Mouse (Mus musculus) left cerebral cortex, postnatal 14 days (tissue): Measurements from ENCODE around the gene Stat2. TPM values are rescaled to one million over a fixed set of nuclear protein-coding genes. Genes with fewer than 3 reads are reported as not detected.
"Not testable (repeated sequence)": the region's sequence is repeated elsewhere in the genome, so short reads cannot be mapped to it uniquely, and the experiment has no call there.

Experiments
- DNase-seq, 2 experiments: peaks; one replicate each; pipeline ENCODE4 v3.0.0; 2021 to 2022; ENCODE audit warnings: low spot score in 2 of 2, mixed read lengths in 1 of 2
- intact Hi-C: fragments of 180-260 bp; cut with DNase I; formaldehyde crosslinking; loops from one replicate; pipeline ENCODE4 v1.15.1; 2025
- total RNA-seq, 2 experiments: library from RNA; stranded (reverse); gene quantifications; 2 replicates each; pipeline ENCODE4 v1.2.3; 2021

The Stat2 gene
- total RNA-seq, 2 experiments from 2014 or later, result 19.0 to 21.1 TPM

DNA sequence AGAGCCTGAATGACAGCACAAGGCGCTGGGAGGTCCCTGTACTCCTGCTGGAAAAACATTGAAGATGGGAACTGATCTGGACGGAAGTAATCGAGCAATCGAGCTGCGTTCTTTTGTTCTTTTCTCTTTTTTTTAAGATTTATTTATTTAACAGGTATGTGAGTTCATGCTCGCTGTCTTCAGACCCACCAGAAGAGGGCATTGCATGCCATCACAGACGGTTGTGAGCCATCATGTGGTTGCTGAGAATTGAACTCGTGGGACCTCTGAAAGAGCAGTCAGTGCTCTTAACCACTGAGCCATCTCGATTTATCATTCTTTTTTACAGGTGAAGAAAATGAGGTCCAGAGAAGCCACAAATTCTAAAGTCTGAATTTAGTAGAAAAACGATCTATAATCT lies 57.3 kb downstream of the Stat2 start:
- intact Hi-C loops, result no loop called here
- no peak for DNase-seq

DNA sequence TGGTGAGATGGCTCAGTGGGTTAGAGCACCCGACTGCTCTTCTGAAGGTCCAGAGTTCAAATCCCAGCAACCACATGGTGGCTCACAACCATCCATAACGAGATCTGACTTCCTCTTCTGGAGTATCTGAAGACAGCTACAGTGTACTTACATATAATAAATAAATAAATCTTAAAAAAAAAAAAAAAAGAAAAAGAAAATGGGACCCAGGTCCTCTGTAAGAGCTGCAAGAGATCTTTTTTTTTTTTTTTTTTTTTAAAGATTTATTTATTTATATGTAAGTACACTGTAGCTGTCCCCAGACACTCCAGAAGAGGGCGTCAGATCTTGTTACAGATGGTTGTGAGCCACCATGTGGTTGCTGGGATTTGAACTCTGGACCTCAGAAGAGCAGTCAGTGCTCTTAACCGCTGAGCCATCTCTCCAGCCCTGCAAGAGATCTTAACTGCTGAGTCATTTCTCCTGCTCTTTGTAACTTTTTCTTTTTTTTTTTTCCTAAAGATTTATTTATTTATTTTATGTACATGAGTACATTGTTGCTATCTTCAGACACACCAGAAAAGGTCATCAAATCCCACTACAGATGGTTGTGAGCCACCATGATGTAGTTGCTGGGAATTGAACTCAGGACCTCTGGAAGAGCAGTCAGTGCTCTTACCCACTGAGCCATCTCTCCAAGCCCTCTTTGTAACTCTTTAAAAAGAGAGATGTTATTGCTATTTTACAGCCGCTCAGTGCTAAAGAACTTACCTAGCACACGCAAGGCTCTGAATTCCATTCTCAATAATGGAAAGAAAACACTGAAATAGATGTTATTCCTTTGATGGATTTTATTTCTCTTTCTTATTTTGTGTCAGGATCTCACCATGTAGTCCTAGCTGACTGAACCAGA lies 62.2 kb downstream of the Stat2 start:
- intact Hi-C loops, result loop anchor here (10.0 kb wide), 1 partner anchor 122 kb away; the partner anchor contains the start of gene Smarcc2
- not testable (repeated sequence) for DNase-seq

- intact Hi-C loops, result loop anchor here (10.0 kb wide), 1 partner anchor 119 kb away; the partner anchor contains the start of gene Smarcc2
- peak; percentile 47 to 73 for DNase-seq
Measured at GRCm38 (mm10) chr10:128335582-128335981, 65.2 kb downstream of the Stat2 start.

DNA sequence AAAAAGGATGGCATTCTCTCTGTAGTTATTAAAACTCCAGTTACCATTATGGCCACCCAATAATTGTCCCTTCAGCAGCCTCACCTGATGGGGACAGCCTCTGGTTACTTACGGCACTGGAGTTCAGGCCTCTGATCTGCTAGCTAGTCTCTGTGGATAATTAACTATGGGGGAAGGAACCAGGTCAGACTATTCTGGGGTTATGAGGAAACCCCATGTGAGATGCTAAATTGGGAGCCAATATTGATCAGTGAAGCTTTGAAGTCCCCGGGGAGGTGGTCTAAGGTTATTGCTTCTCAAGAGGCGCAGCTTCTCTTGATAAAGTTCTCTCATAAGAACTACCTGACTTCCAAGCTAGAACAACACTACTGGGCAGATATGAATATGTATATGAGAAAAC lies 65.8 kb downstream of the Stat2 start:
- intact Hi-C loops, result loop anchor here (10.0 kb wide), 1 partner anchor 119 kb away; the partner anchor contains the start of gene Smarcc2
- DNase-seq, result no peak

DNA sequence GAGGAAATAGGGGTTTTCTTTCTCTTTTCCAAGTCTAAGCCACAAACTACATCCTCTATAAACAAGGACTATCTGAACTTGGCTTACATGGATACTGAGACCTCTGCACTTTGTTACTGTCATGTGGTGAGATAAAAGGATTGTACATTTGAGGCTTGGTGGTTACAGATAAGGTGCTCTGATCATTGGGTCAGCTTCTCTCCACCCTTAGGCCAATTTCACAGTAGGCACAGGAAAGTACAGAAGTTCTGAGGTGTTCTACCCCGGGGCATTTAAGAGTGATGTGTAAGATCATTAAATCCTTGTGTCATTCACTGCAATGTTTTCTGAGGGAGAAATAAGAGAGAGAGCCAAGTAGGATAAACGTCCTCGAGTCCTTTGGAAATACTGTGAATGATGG lies 66.2 kb downstream of the Stat2 start:
- DNase-seq, result no peak
- intact Hi-C loops, result loop anchor here (10.0 kb wide), 1 partner anchor 118 kb away; the partner anchor contains the start of gene Smarcc2

DNA sequence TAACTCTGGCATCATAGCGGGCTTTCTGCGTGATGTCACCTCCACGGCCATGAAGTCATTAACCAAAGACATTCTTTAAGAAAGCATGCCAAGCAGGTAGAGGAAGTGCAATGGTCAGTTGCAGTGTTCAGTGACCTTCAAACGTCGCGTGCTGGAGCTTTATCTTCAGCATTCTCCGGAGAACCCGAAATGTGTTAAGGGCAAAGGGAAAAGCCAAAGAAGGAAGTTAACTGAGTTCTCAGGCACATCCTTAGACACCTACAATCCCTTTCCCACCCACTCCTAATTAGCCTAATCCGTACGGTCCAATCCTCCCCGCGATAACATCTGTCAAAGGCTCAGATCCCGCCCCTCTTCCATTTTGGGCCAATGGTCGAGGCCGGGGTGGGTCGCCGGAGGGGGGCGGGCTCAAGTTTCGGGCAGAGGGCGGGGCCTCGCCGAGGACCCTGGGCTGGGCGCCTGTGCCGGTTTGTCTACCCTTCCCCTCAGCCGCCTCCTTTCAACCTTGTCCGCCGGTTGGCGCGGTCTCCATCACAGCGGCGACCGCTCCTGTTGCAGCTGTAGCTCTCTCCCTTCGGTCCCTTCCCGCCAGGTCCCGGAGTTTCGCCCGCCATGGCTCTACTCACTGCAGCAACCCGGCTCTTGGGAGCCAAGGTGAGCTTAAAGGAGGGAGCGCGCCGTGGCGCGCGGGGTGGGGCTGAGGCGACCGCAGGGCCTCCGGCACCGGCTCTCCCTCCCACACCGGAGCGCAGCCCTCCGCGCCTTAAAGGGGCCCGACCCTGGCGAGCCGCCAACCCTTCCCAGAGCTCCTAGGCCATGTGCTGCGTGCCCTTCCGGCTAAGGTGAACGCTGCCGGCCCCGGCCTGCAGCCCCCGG lies 67.2 kb downstream of the Stat2 start, which contains the start of gene Cs:
TSS of gene Cs (plus strand) at position 429 of the 876 bp plus-strand sequence.
- intact Hi-C loops, result loop anchor here (10.0 kb wide), 1 partner anchor 117 kb away; the partner anchor contains the start of gene Smarcc2
- peak; percentile 96 to 98 for DNase-seq

DNA sequence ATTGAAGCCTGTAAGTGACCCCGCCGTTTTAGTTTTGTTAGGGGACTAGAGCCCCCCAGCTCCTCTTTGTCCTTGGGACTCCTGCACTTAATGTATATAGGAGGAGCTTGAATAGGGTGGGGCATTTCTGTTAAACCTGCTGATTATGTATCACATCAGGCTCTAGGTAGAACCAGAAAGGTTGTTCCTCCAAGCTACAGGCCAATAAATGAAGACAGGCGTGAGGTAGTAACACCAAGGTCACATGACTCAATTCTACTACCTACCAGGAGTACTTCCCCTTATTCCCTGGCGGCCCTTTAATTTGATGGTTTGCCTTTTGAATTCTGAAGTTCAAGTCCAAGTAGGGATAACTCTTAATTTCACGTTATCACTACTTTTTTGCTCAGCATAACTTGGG lies 68.1 kb downstream of the Stat2 start:
- intact Hi-C loops, result loop anchor here (10.0 kb wide), 1 partner anchor 116 kb away; the partner anchor contains the start of gene Smarcc2
- no peak for DNase-seq

- intact Hi-C loops, result loop anchor here (10.0 kb wide), 1 partner anchor 116 kb away; the partner anchor contains the start of gene Smarcc2
- DNase-seq, result no peak
Measured at GRCm38 (mm10) chr10:128338948-128339347, 68.6 kb downstream of the Stat2 start.

DNA sequence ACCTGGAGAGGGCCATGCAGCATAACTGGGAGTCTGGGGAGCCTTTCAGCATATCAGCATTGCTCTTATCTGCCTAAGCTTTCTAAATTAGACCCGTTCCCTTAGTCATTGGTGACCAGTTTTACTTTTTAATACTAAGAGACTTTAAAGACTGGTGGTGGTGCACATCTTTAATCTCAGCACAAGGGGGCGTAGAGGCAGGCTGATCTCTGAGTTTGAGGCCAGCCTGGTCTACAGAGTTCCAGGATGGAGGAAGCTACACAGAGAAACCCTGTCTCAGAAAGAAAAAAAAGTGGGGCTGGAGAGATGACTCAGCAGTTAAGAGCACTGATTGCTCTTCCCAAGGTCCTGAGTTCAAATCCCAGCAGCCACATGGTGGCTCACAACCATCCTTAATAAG lies 69.9 kb downstream of the Stat2 start:
- intact Hi-C loops, result no loop called here
- no peak for DNase-seq

Other genes with a start within 250 kb of the Stat2 start
- gene Naca, start 235.0 kb upstream of the Stat2 start, total RNA-seq, result 100 to 1,000 TPM; 306 to 320 TPM
- 100 to 1,000 TPM; 131 to 134 TPM for gene Ptges3, start 211.6 kb upstream of the Stat2 start, total RNA-seq
- gene Atp5b, start 187.3 kb upstream of the Stat2 start, total RNA-seq, result 1,000 to 10,000 TPM; 1,697 to 1,804 TPM
- gene Baz2a, start 179.0 kb upstream of the Stat2 start, total RNA-seq, result 10 to 100 TPM; 30.6 to 32.4 TPM
- gene Rbms2, start 90.3 kb upstream of the Stat2 start, total RNA-seq, result 10 to 100 TPM in 1 of 2 experiments, 1 to 10 TPM in 1; 9.2 to 10.8 TPM
- 10 to 100 TPM; 21.3 to 22.6 TPM for gene Gls2, start 76.1 kb upstream of the Stat2 start, total RNA-seq
- gene Spryd4, start 58.8 kb upstream of the Stat2 start, total RNA-seq, result 10 to 100 TPM; 10.7 to 11.3 TPM
- not detected for gene Mip, start 44.7 kb upstream of the Stat2 start, total RNA-seq
- gene Timeless, start 38.5 kb upstream of the Stat2 start, total RNA-seq, result 1 to 10 TPM; 7.2 to 9.9 TPM
- gene Apon, start 16.5 kb upstream of the Stat2 start, total RNA-seq, result not detected
- not detected for gene Apof, start 1.9 kb upstream of the Stat2 start, total RNA-seq
- gene Il23a, start 28.2 kb downstream of the Stat2 start, total RNA-seq, result 1 to 10 TPM in 1 of 2 experiments, under 1 TPM in 1; 0.97 to 1.4 TPM
- gene Pan2, start 32.8 kb downstream of the Stat2 start, total RNA-seq, result 10 to 100 TPM; 13.3 to 13.4 TPM
- 10 to 100 TPM; 65.9 to 68.9 TPM for gene Cnpy2, start 51.9 kb downstream of the Stat2 start, total RNA-seq
- 100 to 1,000 TPM; 269 to 271 TPM for gene Cs, start 67.2 kb downstream of the Stat2 start, total RNA-seq
- gene Coq10a, start 98.4 kb downstream of the Stat2 start, total RNA-seq, result 10 to 100 TPM; 72.0 to 74.4 TPM
- 10 to 100 TPM; 80.3 to 84.3 TPM for gene Ankrd52, start 106.6 kb downstream of the Stat2 start, total RNA-seq
- gene Slc39a5, start 130.7 kb downstream of the Stat2 start, total RNA-seq, result 1 to 10 TPM in 1 of 2 experiments, not detected in 1; 1.0 TPM
- gene Nabp2, start 140.9 kb downstream of the Stat2 start, total RNA-seq, result 10 to 100 TPM; 88.3 to 92.5 TPM
- gene Rnf41, start 141.1 kb downstream of the Stat2 start, total RNA-seq, result 10 to 100 TPM; 75.0 to 77.2 TPM
- gene Smarcc2, start 188.7 kb downstream of the Stat2 start, total RNA-seq, result 100 to 1,000 TPM; 199 to 211 TPM
- gene Myl6, start 223.6 kb downstream of the Stat2 start, total RNA-seq, result 100 to 1,000 TPM; 606 to 662 TPM
- gene Myl6b, start 228.1 kb downstream of the Stat2 start, total RNA-seq, result 10 to 100 TPM; 19.1 to 21.7 TPM